ENCODE assay signal across 22 mouse cellular contexts in genomic region chr2:18059891-18060290, GRCm38 (mm10). TPM values are rescaled to one million over a fixed set of nuclear protein-coding genes. Genes with fewer than 3 reads are reported as not detected.
DNase-seq lines count a peak whose midpoint lies in the region; ATAC-seq and TF ChIP-seq lines count a peak whose summit lies in the region.
"Had no signal": no experiment of that assay in that cellular context is flagged by ENCODE, and none has a peak within 500 bp of the region (broad histone marks: within the 10 kb centered on the region; RNA-seq: fewer than 3 reads in every experiment).

No protein-coding gene starts in this region.

- intact Hi-C loops in heart, postnatal 10 days (cut with DNase I), result loop anchor here (5.0 kb wide), 1 partner anchor 617 kb away; the partner anchor contains the start of gene Bmi1

- no peak for TF ChIP-seq CTCF in lung, embryonic 14.5 days (IDR thresholded peaks at IDR 0.05; ENCODE audit: low read depth)

- H3K27ac ChIP-seq in forebrain, embryonic 11.5 days (ENCODE audit: low read depth, low read length), result no peak overlapping the region
- no peak overlapping the region for H3K27ac ChIP-seq in forebrain, embryonic 15.5 days (replicated peaks)
- H3K27ac ChIP-seq in lung, embryonic 14.5 days (ENCODE audit: low read depth), result no peak overlapping the region
- H3K27ac ChIP-seq: embryonic facial prominence, embryonic 13.5 days; gastrocnemius, adult 2 months; hindbrain, postnatal 0 days had no signal

- H3K27me3 ChIP-seq in forebrain, embryonic 11.5 days (ENCODE audit: control insufficient read depth, insufficient read depth, low read length), result no peaks in the 10 kb centered on the region
- no peaks in the 10 kb centered on the region for H3K27me3 ChIP-seq in forebrain, embryonic 15.5 days
- H3K27me3 ChIP-seq in lung, embryonic 14.5 days (ENCODE audit: insufficient read depth, low read length), result no peaks in the 10 kb centered on the region
- H3K27me3 ChIP-seq: embryonic facial prominence, embryonic 13.5 days had no signal

- H3K4me2 ChIP-seq in forebrain, embryonic 11.5 days (ENCODE audit: low read depth, low read length, severe bottlenecking), result peak overlapping the region; percentile 18; the same call in 1 of the 2 replicates
- H3K4me2 ChIP-seq in forebrain, embryonic 15.5 days (replicated peaks), result no peak overlapping the region
- no peak overlapping the region for H3K4me2 ChIP-seq in lung, embryonic 14.5 days
- H3K4me2 ChIP-seq: embryonic facial prominence, embryonic 13.5 days had no signal

- no peaks in the 10 kb centered on the region for H3K36me3 ChIP-seq in forebrain, embryonic 11.5 days (ENCODE audit: control insufficient read depth, insufficient read depth, low read length)
- H3K36me3 ChIP-seq in forebrain, embryonic 15.5 days, result no peaks in the 10 kb centered on the region
- H3K36me3 ChIP-seq in lung, embryonic 14.5 days (ENCODE audit: insufficient read depth), result no peaks in the 10 kb centered on the region
- H3K36me3 ChIP-seq: embryonic facial prominence, embryonic 13.5 days; G1E had no signal

- 66% methylated on average over 1 of the region's 1 CpGs for WGBS in forebrain, embryonic 11.5 days
- WGBS in forebrain, embryonic 15.5 days, result 81% methylated on average over 1 of the region's 1 CpGs
- 87% methylated on average over 1 of the region's 1 CpGs for WGBS in lung, embryonic 14.5 days

- H3K4me3 ChIP-seq in forebrain, embryonic 11.5 days (ENCODE audit: low read depth, low read length), result no peak overlapping the region
- H3K4me3 ChIP-seq in forebrain, embryonic 15.5 days, result no peak overlapping the region
- H3K4me3 ChIP-seq in lung, embryonic 14.5 days (ENCODE audit: low read depth, low read length), result no peak overlapping the region
- H3K4me3 ChIP-seq: embryonic facial prominence, embryonic 13.5 days; gastrocnemius, adult 2 months had no signal

- H3K9ac ChIP-seq in forebrain, embryonic 11.5 days (ENCODE audit: low read length), result no peak overlapping the region
- no peak overlapping the region for H3K9ac ChIP-seq in forebrain, embryonic 15.5 days (replicated peaks)
- H3K9ac ChIP-seq in lung, embryonic 14.5 days, result no peak overlapping the region
- H3K9ac ChIP-seq: embryonic facial prominence, embryonic 13.5 days had no signal

- peaks cover 4% of the 10 kb centered on the region for H3K4me1 ChIP-seq in forebrain, embryonic 11.5 days (replicated peaks; ENCODE audit: control insufficient read depth, insufficient read depth, low read length)
- peaks cover 27% of the 10 kb centered on the region for H3K4me1 ChIP-seq in forebrain, embryonic 15.5 days
- peaks cover 2% of the 10 kb centered on the region for H3K4me1 ChIP-seq in lung, embryonic 14.5 days (ENCODE audit: insufficient read depth)

- no peaks in the 10 kb centered on the region for H3K9me3 ChIP-seq in forebrain, embryonic 11.5 days (ENCODE audit: control insufficient read depth, low read length)
- H3K9me3 ChIP-seq in forebrain, embryonic 15.5 days, result no peaks in the 10 kb centered on the region
- no peaks in the 10 kb centered on the region for H3K9me3 ChIP-seq in lung, embryonic 14.5 days (ENCODE audit: low read depth, low read length)
- H3K9me3 ChIP-seq: embryonic facial prominence, embryonic 13.5 days; G1E had no signal

- ATAC-seq in forebrain, embryonic 11.5 days (replicated peaks; ENCODE audit: low FRiP score), result no peak
- no peak for ATAC-seq in forebrain, embryonic 15.5 days (replicated peaks)
- no peak for ATAC-seq in lung, embryonic 14.5 days (ENCODE audit: insufficient read depth)
- ATAC-seq: CD4-positive, CD25-positive, alpha-beta regulatory T cell, adult 4 months; hindbrain, postnatal 0 days had no signal

- DNase-seq in forebrain, embryonic 11.5 days (ENCODE audit: low spot score), result no peak
- peak; percentile 9 for DNase-seq in lung, embryonic 14.5 days
- no peak for DNase-seq in lung, postnatal 25 days (ENCODE audit: low spot score)
- DNase-seq in 416B (ENCODE audit: low read depth), result peak; percentile 28
- peak; percentile 51 for DNase-seq in Muller cell, postnatal 12 days (ENCODE audit: inconsistent ontology term)
- DNase-seq in heart, postnatal 10 days, result no peak
- DNase-seq: adrenal gland, postnatal 10 days; B cell, adult 2 months; cerebellum, adult 11-12 months; cerebellum, adult 9-10 months; cerebellum, postnatal 25 days; gastrocnemius, adult 2 months; gastrocnemius, postnatal 25 days; heart, postnatal 14 days; kidney, adult 11 months had no signal

RNA-seq across cellular contexts. Expression of gene Mllt10, which starts 4.9 kb away (rescaled TPM):
- polyA plus RNA-seq in forebrain, embryonic 11.5 days (2014; fragmentation: Nextera tagmentation; extraction: Ambion mirVana), result 52.9 and 54.2 TPM in 2 replicates
- polyA plus RNA-seq in forebrain, embryonic 15.5 days (2015; fragmentation: Nextera tagmentation; extraction: Ambion mirVana), result 61.9 and 66.3 TPM in 2 replicates
- 39.1 and 46.2 TPM in 2 replicates for polyA plus RNA-seq in lung, embryonic 14.5 days (2014; fragmentation: Nextera tagmentation; extraction: Ambion mirVana)
- total RNA-seq in heart, postnatal 10 days (2021), result 10 to 100 TPM; 40.6 to 43.1 TPM

RNA-seq across cellular contexts. Expression of gene Skida1, which starts 11.0 kb away (rescaled TPM):
- 20.2 and 23.3 TPM in 2 replicates for polyA plus RNA-seq in forebrain, embryonic 11.5 days (2014; fragmentation: Nextera tagmentation; extraction: Ambion mirVana)
- 10.9 and 13.8 TPM in 2 replicates for polyA plus RNA-seq in forebrain, embryonic 15.5 days (2015; fragmentation: Nextera tagmentation; extraction: Ambion mirVana)
- polyA plus RNA-seq in lung, embryonic 14.5 days (2014; fragmentation: Nextera tagmentation; extraction: Ambion mirVana), result 8.3 and 8.5 TPM in 2 replicates
- total RNA-seq in heart, postnatal 10 days (2021), result 1 to 10 TPM; 4.8 to 5.7 TPM
- total RNA-seq: granulocyte monocyte progenitor cell, adult 5-6 weeks; hematopoietic stem cell, adult 5-6 weeks had no signal

RNA-seq across cellular contexts. Expression of gene A930004D18Rik, which starts 22.4 kb away (rescaled TPM):
- polyA plus RNA-seq in forebrain, embryonic 11.5 days (2014; fragmentation: Nextera tagmentation; extraction: Ambion mirVana), result 12.2 and 15.4 TPM in 2 replicates
- polyA plus RNA-seq in forebrain, embryonic 15.5 days (2015; fragmentation: Nextera tagmentation; extraction: Ambion mirVana), result 14.7 and 16.6 TPM in 2 replicates
- 8.9 and 11.4 TPM in 2 replicates for polyA plus RNA-seq in lung, embryonic 14.5 days (2014; fragmentation: Nextera tagmentation; extraction: Ambion mirVana)
- 1 to 10 TPM; 3.0 to 4.2 TPM for total RNA-seq in heart, postnatal 10 days (2021)
- total RNA-seq: granulocyte monocyte progenitor cell, adult 5-6 weeks; hematopoietic stem cell, adult 5-6 weeks had no signal

Comparison
In these comparisons a context has a peak if more than half of its experiments do, and no peak if none do; other contexts are left out.
1. DNase-seq: peak in lung, embryonic 14.5 days (single experiment), 416B (single experiment) and Muller cell, postnatal 12 days (single experiment); none in forebrain, embryonic 11.5 days (single experiment), lung, postnatal 25 days (single experiment) and heart, postnatal 10 days (0 of 2).